Mouse (Mus musculus): ENCODE results near the gene Ddx54.
A peak's percentile ranks its signal among the peaks of the same experiment; 100 is the strongest.

Ddx54 gene

DNA sequence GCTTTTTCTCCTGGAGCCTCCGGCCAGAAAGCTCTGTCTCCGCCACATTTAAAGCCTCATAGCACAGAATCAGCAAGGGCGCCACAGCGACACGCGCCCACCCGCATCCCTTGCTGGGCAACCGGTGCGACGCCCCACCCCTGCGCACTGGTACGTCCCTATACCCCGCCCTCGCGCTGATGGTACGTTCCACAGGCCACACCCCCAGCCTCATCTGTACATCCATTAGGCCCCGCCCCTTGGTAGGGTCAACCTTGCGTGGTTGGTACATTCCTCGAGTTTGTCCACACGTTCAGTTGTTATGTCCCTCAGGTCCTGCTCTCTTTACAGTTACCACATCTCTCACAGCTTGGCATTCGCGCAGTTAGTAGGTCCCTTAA lies at the start of gene Ddx54, which contains the start of gene Rita1:
Ddx54 (plus strand) TSS at position 298 of the 380 bp plus-strand sequence.
Rita1 (minus strand) TSS at position 148 of the 380 bp plus-strand sequence.
- peak; percentile 96 for DNase-seq (ENCODE audit: low spot score in 2 of 2)

DNA sequence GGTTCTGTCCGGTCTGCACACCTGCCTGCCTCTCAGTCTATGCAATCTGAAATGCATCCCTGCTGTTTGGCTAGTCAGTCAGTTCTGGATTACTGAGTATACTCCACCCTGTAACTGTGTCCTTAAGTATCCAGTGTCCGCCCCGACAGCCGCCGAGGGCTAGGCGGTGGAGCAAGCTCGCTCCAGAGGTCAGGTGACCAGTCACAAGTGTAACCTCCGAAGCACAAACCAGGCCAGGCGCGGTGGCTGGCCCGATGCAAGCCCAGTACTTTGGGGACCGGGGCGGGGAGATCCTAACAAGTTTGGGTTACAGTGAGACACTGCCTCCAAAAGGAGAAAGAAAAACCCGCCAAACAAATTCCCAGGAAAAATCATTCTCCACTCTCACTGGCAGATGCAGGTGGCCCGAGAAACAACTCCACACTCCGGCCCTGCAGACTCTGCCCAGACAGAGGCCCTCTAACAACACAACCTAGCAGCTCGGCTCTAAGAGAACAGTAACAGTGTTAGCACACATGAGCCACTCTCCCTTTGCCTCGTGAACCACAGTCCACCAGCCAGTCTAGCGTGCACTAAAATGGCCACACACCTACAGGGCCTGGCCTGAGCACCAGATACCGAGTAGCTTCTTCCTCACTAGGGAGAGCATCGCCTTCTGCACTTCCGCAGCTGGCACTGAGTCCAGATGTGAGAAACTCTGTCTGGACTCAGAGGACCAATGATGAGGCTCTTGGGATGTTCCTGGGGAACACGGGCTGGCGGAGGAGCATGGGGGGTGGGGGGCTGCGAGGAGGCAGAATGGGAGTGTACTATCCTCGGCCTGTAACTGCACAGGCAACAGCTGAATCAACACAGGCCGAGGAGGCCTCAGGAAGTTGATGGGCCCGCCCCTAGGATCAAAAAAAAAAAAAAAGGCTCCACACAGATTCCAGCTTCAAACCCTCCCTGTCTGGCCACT lies 49.3 kb upstream of the Ddx54 start:
- peak in 1 of 2 experiments; percentile 73 for DNase-seq (ENCODE audit: low spot score in 2 of 2)

DNA sequence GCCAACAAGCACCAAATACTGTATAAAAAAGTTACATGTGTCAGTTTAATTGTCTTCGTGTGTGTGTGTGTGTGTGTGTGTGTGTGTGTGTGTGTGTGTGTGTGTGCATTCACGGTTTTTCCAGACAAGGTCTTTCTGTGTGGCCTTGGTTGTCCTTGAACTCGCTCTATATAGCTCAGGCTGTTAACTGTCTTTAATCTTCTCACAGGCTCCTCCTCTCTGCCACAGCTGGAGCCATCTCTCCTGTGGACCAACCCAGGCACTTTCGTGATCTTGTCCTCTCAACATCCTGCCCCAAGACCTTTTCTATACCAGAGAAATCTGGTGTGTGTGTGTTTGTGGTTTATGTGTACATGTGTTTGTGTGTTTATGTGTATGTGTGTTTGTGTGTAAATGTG lies 48.6 kb upstream of the Ddx54 start:
- no peak for DNase-seq (ENCODE audit: low spot score in 2 of 2)

- DNase-seq (ENCODE audit: low spot score in 2 of 2) = no peak
Measured at GRCm38 (mm10) chr5:120565171-120565905, 47.2 kb upstream of the Ddx54 start.

DNA sequence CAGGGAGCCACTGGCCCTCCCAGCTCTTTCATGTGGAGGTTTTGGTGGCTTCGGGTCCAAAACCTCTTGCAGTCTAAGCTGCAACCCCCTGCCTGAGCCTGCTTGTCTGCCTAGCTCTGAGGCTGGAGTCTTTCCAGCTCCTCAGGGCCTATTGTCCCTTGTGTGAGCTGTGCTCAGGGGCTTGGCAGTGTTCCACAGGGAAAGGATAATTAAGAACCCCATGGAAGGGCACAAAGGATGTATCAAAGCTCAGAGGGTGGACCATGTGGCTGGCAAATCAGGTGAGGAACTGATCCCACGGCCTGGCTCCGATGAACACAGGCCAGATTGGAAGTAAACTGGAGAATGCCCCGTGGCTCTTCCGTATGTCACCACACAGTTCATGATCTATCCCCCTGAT lies 46.4 kb upstream of the Ddx54 start:
- no peak for DNase-seq (ENCODE audit: low spot score in 2 of 2)

DNA sequence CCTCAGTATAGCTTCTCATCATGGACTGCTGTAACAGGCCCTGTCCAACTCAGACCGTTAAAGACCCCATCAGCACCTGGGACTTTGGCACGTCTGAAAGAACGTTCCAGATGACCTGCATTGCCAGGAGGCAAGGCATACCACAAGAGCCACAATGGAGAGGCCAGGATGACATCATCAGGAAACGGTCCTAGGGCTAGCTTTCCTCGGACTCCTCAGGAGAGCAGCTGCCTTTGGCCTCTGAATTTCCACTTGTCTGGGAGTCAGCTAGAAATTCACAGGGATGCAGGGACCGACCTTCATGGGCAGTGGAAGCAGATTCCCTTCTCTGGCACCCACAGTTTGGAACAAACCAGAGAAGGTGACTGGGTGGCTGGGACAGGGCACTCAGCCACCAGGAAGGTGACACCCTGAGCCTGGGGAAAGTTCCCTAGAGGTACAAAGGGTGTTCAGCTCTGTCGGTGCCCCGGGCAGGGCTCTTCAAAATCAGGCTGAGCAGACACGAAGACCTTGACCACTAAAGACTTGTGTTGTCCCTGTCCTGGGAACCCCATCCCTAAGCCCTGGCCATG lies 45.8 kb upstream of the Ddx54 start:
- no peak for DNase-seq (ENCODE audit: low spot score in 2 of 2)

DNA sequence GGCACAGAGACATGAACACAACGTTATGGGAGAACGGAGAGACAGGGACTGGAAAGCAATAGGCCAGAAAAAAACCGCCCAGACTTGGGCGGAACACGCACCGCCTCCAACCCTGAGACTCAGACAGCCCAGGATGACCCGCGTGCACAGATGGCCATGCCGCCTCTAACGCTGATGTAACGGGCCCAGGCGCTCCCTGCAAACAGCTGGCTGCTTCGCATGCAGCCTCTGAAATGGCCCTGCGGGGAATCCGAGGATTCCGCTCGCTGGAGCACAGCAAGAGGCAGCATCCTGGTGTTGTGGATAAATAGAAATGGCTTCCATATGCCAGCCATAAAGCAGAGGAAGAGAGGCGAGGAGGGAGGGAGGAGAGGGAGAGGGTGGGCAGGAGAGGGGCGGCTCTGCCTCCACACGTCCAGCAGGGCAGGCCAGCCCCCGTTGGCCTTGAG lies 45.3 kb upstream of the Ddx54 start:
- peak in 1 of 2 experiments; percentile 68 for DNase-seq (ENCODE audit: low spot score in 2 of 2)

DNA sequence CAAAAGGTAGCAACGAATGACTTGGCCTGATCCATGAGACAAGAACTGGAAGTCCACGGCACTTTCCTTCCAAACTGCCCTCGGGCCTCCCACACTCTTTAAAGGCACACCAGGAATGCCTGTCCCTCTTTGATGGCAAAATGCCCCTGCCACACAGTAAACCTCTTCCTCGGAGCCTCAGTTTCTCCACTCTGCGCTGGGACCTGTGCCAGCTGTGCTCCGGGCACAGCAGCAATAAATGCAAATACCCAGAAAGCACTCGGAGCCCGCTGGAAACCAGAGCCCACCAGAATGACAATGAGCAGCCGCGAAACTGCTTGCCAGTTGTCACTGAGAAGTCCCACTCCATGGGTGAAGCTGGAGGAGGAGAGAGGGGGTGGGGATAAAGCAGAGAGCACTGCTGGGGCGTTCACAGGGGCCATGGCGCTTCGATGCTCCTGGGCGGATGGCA lies 44.8 kb upstream of the Ddx54 start:
- DNase-seq (ENCODE audit: low spot score in 2 of 2) = no peak

DNA sequence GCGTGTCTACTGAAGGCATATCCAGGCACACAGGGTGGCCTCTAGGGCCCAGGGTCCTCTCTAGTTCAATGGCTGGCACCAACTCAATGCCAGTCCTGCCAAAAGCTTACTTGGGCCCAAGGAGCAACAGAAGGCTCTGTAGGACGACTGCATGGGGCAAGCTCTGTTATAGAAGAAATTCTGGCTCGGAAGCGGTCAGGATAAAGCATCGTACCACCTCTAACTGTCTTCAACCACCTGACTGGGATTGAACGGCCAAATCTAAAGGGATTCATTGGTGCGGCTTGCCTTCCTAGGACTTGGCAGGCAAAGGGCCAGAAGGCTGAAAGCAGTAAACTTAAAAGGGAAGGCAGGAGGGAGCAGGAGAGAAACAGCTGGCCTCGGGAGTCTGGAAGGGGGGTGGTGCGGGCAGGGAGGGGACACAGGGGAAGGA lies 44.2 kb upstream of the Ddx54 start:
- no peak for DNase-seq (ENCODE audit: low spot score in 2 of 2)

- DNase-seq (ENCODE audit: low spot score in 2 of 2) = no peak
Measured at GRCm38 (mm10) chr5:120568964-120569363, 43.6 kb upstream of the Ddx54 start.

GRCm38 (mm10) chr5:120569791-120570190 lies 42.7 kb upstream of the Ddx54 start:
- DNase-seq (ENCODE audit: low spot score in 2 of 2) = no peak

GRCm38 (mm10) chr5:120570289-120570897 lies 42.1 kb upstream of the Ddx54 start:
- no peak for DNase-seq (ENCODE audit: low spot score in 2 of 2)

DNA sequence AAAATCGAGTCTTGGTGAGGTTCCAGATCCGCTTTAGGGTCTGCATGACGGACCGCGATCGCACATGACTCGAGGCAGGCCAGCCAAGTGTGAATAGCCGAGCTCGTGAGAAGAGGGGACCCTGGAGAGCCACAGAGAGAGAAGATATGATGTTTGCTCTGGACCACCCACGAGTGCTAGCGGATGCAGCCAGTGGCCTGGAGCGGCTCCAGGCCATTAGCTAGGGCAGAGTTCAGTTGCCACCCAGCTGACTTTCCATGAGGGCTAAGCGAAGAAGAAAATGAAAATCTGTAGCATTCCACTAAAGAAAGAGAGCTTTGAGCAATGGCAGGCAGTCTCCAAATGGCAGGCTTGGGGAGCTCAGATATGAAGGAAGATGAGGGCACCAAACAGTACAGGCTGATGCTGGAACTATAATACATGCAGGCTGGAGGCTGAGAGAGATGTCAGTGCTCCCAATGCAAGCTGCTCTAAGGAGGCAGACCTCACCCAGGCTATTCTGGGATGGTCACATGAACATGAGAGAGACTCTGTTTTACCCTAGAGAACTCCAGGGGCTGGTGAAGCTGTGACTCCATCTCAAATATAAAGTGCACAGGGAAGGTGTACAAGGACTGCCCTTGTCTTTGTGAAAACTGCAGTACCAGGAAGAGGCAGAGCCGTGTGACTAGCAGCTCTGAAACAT lies 41.3 kb upstream of the Ddx54 start:
- no peak for DNase-seq (ENCODE audit: low spot score in 2 of 2)

- DNase-seq (ENCODE audit: low spot score in 2 of 2) = no peak
Measured at GRCm38 (mm10) chr5:120574469-120575063, 38.0 kb upstream of the Ddx54 start.

DNA sequence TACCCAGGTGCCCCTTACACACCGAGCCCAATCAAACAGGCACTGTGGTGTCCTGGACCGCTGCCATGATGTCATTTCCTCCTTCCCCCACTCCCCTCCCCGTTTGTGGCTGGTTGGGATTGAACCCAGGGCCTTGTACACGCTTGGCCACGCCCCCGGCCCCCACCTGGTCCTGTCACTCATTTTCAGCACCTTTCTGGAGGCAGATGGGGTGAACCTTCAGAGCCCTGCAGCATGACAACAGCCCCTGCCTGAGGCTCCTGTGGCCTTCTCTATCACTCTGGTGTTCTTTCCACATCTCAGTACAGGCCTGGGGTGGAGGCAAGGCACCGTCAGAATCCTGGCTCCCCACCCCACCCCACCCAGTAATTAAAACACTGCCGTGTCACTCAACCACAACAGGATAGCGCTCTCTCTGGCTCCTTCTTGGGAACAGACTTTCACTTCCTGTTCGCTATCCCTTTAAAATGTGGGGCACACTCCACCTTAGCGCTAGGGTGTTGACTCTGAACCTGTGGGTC lies 35.7 kb upstream of the Ddx54 start:
- DNase-seq (ENCODE audit: low spot score in 2 of 2) = no peak

GRCm38 (mm10) chr5:120577935-120578441 lies 34.6 kb upstream of the Ddx54 start:
- DNase-seq (ENCODE audit: low spot score in 2 of 2) = peak in 1 of 2 experiments; percentile 46

GRCm38 (mm10) chr5:120578504-120579081 lies 33.9 kb upstream of the Ddx54 start:
- peak in 1 of 2 experiments; percentile 48 for DNase-seq (ENCODE audit: low spot score in 2 of 2)

DNA sequence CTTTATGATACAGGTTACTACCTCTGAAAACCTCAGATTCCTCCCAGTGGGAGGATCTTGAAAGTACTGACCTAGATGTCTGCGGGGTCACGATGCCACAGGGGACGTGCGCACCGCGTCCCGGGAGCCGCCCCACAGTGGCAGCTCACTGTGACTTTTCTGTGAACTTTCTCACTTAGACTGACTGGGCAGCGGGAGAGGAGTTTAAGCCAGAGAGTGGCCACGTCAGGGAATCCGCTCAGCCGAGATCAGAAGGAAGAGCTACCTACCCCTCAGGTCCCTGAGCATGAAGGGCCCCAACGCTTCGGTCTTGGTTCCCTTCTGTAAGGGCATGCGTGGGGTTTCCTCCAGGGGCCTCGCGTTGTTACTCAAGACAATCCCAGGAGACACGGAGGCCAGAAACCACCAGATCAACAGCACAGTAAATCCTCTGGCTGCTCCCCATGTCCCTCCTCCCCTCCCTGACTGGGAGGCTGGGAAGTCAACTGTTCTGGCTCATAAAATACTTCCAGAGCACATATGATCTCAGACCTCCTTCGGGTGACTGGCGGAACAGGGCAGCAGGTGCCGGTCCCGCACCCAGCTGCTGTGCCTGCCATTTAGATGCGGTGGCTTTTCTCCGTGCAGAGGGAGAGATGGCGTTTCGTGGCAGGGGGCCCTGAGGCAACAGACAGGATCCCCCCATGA lies 33.2 kb upstream of the Ddx54 start:
- peak in 1 of 2 experiments; percentile 83 for DNase-seq (ENCODE audit: low spot score in 2 of 2)

All from urinary bladder, postnatal 36 days (tissue).